Mouse (Mus musculus): ENCODE results near the gene Shb. TPM values are rescaled to one million over a fixed set of nuclear protein-coding genes. Genes with fewer than 3 reads are reported as not detected.
"Not testable (repeated sequence)": the region's sequence is repeated elsewhere in the genome, so short reads cannot be mapped to it uniquely, and the experiment has no call there.

The Shb gene
- polyA plus RNA-seq, 1 experiment from 2014 or later: 6.3 TPM

- no peaks in the 10 kb centered on the region for H3K27me3 ChIP-seq (replicated peaks)
- H3K4me3 ChIP-seq: no peak overlapping the region
- WGBS: 75% methylated on average over 11 of the region's 11 CpGs
- H3K4me1 ChIP-seq: no peaks in the 10 kb centered on the region
- no peak overlapping the region for H3K9ac ChIP-seq
- no peak overlapping the region for H3K27ac ChIP-seq
- ATAC-seq (replicated peaks): no peak
- H3K36me3 ChIP-seq (replicated peaks): peaks cover 5% of the 10 kb centered on the region; the same call in 1 of the 2 replicates
- H3K9me3 ChIP-seq: no peaks in the 10 kb centered on the region
- H3K4me2 ChIP-seq: no peak overlapping the region
These were observed 139.7 kb downstream of the Shb start for GRCm38 (mm10) chr4:45392572-45392971.

- Histone ChIP-seq H3K27me3 (replicated peaks) (no peaks in the 10 kb centered on the region), H3K4me1 (no peaks in the 10 kb centered on the region), H3K9ac (no peak overlapping the region), H3K4me3 (no peak overlapping the region), H3K36me3 (replicated peaks) (peaks cover 4% of the 10 kb centered on the region; the same call in 1 of the 2 replicates), H3K27ac (no peak overlapping the region), H3K9me3 (no peaks in the 10 kb centered on the region), H3K4me2 (no peak overlapping the region)
- ATAC-seq (replicated peaks): no peak
- WGBS: 72% methylated on average over 4 of the region's 4 CpGs
These were observed 140.2 kb downstream of the Shb start for GRCm38 (mm10) chr4:45392099-45392498.

- H3K27ac ChIP-seq; H3K4me1 ChIP-seq; H3K27me3 ChIP-seq (replicated peaks); H3K9me3 ChIP-seq; H3K9ac ChIP-seq; H3K4me2 ChIP-seq; H3K36me3 ChIP-seq (replicated peaks); H3K4me3 ChIP-seq; ATAC-seq (replicated peaks): not testable (repeated sequence)
- 95% methylated on average over 5 of the region's 5 CpGs for WGBS
These were observed 145.0 kb downstream of the Shb start for GRCm38 (mm10) chr4:45387296-45387695.

GRCm38 (mm10) chr4:45382133-45382532 lies 150.1 kb downstream of the Shb start:
- H3K4me2 ChIP-seq; ATAC-seq (replicated peaks); H3K4me1 ChIP-seq; H3K27ac ChIP-seq; H3K9ac ChIP-seq; H3K4me3 ChIP-seq; H3K9me3 ChIP-seq; H3K27me3 ChIP-seq (replicated peaks); H3K36me3 ChIP-seq (replicated peaks): not testable (repeated sequence)
- WGBS: 85% methylated on average over 2 of the region's 2 CpGs

- H3K9ac ChIP-seq; H3K27ac ChIP-seq; H3K4me2 ChIP-seq; ATAC-seq (replicated peaks); H3K9me3 ChIP-seq; H3K27me3 ChIP-seq (replicated peaks); H3K4me3 ChIP-seq; H3K4me1 ChIP-seq: not testable (repeated sequence)
- peaks cover 12% of the 10 kb centered on the region for H3K36me3 ChIP-seq (replicated peaks)
- 85% methylated on average over 10 of the region's 10 CpGs for WGBS
These were observed 151.2 kb downstream of the Shb start for GRCm38 (mm10) chr4:45380903-45381580.

- Histone ChIP-seq H3K4me3 (no peak overlapping the region), H3K27me3 (replicated peaks) (no peaks in the 10 kb centered on the region), H3K36me3 (replicated peaks) (peaks cover 35% of the 10 kb centered on the region), H3K4me2 (no peak overlapping the region), H3K9me3 (no peaks in the 10 kb centered on the region), H3K9ac (no peak overlapping the region), H3K4me1 (no peaks in the 10 kb centered on the region), H3K27ac (no peak overlapping the region)
- 86% methylated on average over 4 of the region's 4 CpGs for WGBS
- no peak for ATAC-seq (replicated peaks)
These were observed 155.7 kb downstream of the Shb start for GRCm38 (mm10) chr4:45376573-45376972.

- WGBS: 95% methylated on average over 5 of the region's 5 CpGs
- H3K36me3 ChIP-seq (replicated peaks): peaks cover 42% of the 10 kb centered on the region
These were observed 157.4 kb downstream of the Shb start for GRCm38 (mm10) chr4:45374879-45375278.

More at GRCm38 (mm10) chr4:45374879-45375278, 157.4 kb downstream of the Shb start:
- Histone ChIP-seq H3K9ac (no peak overlapping the region), H3K4me3 (no peak overlapping the region), H3K9me3 (no peaks in the 10 kb centered on the region), H3K27ac (no peak overlapping the region), H3K4me1 (no peaks in the 10 kb centered on the region), H3K27me3 (replicated peaks) (no peaks in the 10 kb centered on the region), H3K4me2 (no peak overlapping the region)
- ATAC-seq (replicated peaks): no peak

Small RNA genes within 50 kb of the gene (microRNA-seq; reads per million reads assigned to microRNA genes)
- not detected for gene Gm22518
- not detected for gene Gm25692

Other genes starting within 250 kb of the Shb start
- 24.1 and 24.2 TPM in 2 replicates for gene Trmt10b, start 235.3 kb downstream of the Shb start, polyA plus RNA-seq (2015; fragmentation: Nextera tagmentation; extraction: Ambion mirVana)
- 8.4 and 8.7 TPM in 2 replicates for gene Dcaf10, start 190.4 kb downstream of the Shb start, polyA plus RNA-seq (2015; fragmentation: Nextera tagmentation; extraction: Ambion mirVana)
- gene Exosc3, start 189.7 kb downstream of the Shb start, polyA plus RNA-seq (2015; fragmentation: Nextera tagmentation; extraction: Ambion mirVana): 30.1 and 34.9 TPM in 2 replicates
- 72.1 and 77.6 TPM in 2 replicates for gene Slc25a51, start 123.7 kb downstream of the Shb start, polyA plus RNA-seq (2015; fragmentation: Nextera tagmentation; extraction: Ambion mirVana)

Data from midbrain, embryonic 15.5 days (tissue).